Mouse (Mus musculus) ES-Bruce4 (cell line): ENCODE measurements around the gene Ppp1r27. TPM values are rescaled to one million over a fixed set of nuclear protein-coding genes. Genes with fewer than 3 reads are reported as not detected.

Source experiments
- H3K27ac ChIP-seq: 2 replicates; pipeline ENCODE4 v1.5.1; 2012; ENCODE audit warnings: low read length, inconsistent platforms; ENCODE audit not compliant: insufficient read depth
- H3K27me3 ChIP-seq: 2 replicates; pipeline ENCODE4 v1.6.1; 2012; ENCODE audit warnings: mild to moderate bottlenecking, low read length, inconsistent platforms; ENCODE audit not compliant: control insufficient read depth, poor library complexity, insufficient read depth, severe bottlenecking
- H3K36me3 ChIP-seq: 2 replicates; pipeline ENCODE4 v1.6.1; 2012; ENCODE audit warnings: inconsistent platforms, mild to moderate bottlenecking, low read length, moderate library complexity; ENCODE audit not compliant: control insufficient read depth, poor library complexity, insufficient read depth, severe bottlenecking
- H3K4me1 ChIP-seq: one replicate; pipeline ENCODE4 v1.8.1; 2011; ENCODE audit warnings: low read length; ENCODE audit not compliant: control insufficient read depth, insufficient read depth
- H3K4me3 ChIP-seq: 2 replicates; pipeline ENCODE4 v1.5.1; 2011; ENCODE audit warnings: low read depth, mild to moderate bottlenecking, low read length
- H3K9ac ChIP-seq: 2 replicates; pipeline ENCODE4 v1.6.1; 2012; ENCODE audit warnings: low read depth, mild to moderate bottlenecking, inconsistent platforms; ENCODE audit not compliant: poor library complexity, severe bottlenecking
- H3K9me3 ChIP-seq: replicated peaks from 2 replicates; pipeline ENCODE4 v1.6.1; 2012; ENCODE audit warnings: mild to moderate bottlenecking, low read length, inconsistent platforms; ENCODE audit not compliant: control insufficient read depth, poor library complexity, insufficient read depth, severe bottlenecking
- CTCF ChIP-seq: IDR thresholded peaks from one replicate; pipeline ENCODE4 v1.8.1; 2011; ENCODE audit warnings: low read depth, low read length
- EP300 ChIP-seq: IDR thresholded peaks from 2 replicates; pipeline ENCODE4 v1.6.1; 2011; ENCODE audit warnings: low read depth, low read length; ENCODE audit not compliant: insufficient read depth
- POLR2A ChIP-seq: IDR thresholded peaks from one replicate; pipeline ENCODE4 v1.8.1; 2011; ENCODE audit warnings: low read length; ENCODE audit not compliant: insufficient read depth
- polyA plus RNA-seq: library from polyadenylated mRNA; stranded (reverse); fragments of >200 nt; gene quantifications from 2 replicates; pipeline ENCODE4 v1.2.4, GENCODE M21; 2011; ENCODE audit warnings: low read depth; ENCODE audit not compliant: missing spikeins, insufficient read depth, insufficient read length

Gene Ppp1r27
- polyA plus RNA-seq, 1 experiment = not detected

- TF ChIP-seq POLR2A = no peak
- no peak for TF ChIP-seq CTCF
- no peak for TF ChIP-seq EP300
Observed at GRCm38 (mm10) chr11:120510375-120511030, 40.4 kb downstream of the Ppp1r27 start.

DNA sequence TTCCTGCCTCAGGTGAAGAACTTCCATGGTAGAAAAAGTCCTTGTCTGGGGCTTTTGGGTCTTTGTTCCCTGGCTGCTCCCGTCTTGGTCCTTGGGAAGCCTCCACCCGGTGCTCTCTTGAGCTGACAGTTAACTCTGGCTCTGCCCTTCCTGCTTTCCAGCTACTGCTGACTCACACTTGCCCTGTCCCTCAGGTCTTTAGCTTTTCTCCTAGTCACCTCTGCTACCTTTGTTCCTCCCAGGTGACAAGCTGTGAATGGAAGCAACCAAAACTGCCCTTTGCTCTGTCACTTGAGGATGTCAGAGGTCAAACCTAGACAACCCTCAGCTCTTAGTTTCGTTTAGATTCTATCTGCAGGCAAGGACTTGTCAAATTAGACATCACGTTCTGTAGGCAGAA lies 41.0 kb downstream of the Ppp1r27 start:
- Histone ChIP-seq H3K4me1 (no peaks in the 10 kb centered on the region), H3K27ac (no peak overlapping the region), H3K27me3 (no peaks in the 10 kb centered on the region), H3K36me3 (no peaks in the 10 kb centered on the region), H3K9me3 (no peaks in the 10 kb centered on the region), H3K9ac (no peak overlapping the region), H3K4me3 (no peak overlapping the region)
- TF ChIP-seq POLR2A (no peak), CTCF (no peak), EP300 (no peak)

More at GRCm38 (mm10) chr11:120510375-120511030, 40.4 kb downstream of the Ppp1r27 start:
- Histone ChIP-seq H3K4me1 (no peaks in the 10 kb centered on the region), H3K27ac (no peak overlapping the region), H3K9ac (peak overlapping the region; percentile 24; the same call in 1 of the 2 replicates), H3K4me3 (no peak overlapping the region), H3K27me3 (no peaks in the 10 kb centered on the region), H3K36me3 (no peaks in the 10 kb centered on the region), H3K9me3 (no peaks in the 10 kb centered on the region)

GRCm38 (mm10) chr11:120508290-120508870 lies 42.6 kb downstream of the Ppp1r27 start:
- Histone ChIP-seq H3K9ac (no peak overlapping the region), H3K36me3 (no peaks in the 10 kb centered on the region), H3K4me1 (no peaks in the 10 kb centered on the region), H3K27ac (no peak overlapping the region), H3K9me3 (no peaks in the 10 kb centered on the region), H3K4me3 (no peak overlapping the region), H3K27me3 (no peaks in the 10 kb centered on the region)
- TF ChIP-seq CTCF = no peak
- no peak for TF ChIP-seq POLR2A
- TF ChIP-seq EP300 = no peak

DNA sequence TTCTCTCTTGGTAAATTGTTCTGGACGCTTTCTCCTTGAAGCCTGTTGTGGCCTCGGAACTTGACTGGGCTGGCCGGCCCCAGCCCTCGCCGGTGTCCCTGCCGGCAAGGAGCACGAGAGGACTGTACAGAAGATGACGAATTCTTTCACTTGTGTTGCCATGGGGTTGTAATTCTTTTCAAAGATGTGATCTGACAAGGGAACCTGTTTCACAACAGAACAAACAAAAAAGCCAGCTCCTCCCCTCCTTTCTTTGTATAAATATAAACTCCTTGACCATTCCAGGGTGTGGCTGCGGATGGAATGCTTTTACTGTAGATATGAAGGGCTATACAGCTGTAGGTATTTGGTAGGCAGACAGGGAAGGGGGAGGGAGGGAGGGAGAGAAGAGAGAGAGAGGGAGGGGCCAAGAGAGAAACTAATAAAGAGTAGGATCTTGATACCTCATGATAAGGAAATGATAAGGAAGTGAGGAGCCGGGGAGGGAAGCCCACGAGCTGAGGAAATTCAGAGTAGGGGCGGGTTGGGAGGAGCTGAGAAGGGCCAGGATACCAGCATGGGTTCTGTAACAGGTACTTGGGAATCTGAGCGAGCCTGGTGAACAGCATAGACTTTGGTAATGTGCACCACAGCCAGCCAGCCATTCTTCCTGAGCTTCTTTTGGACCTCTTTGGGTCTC lies 43.2 kb downstream of the Ppp1r27 start:
- no peaks in the 10 kb centered on the region for H3K9me3 ChIP-seq
- H3K36me3 ChIP-seq = no peaks in the 10 kb centered on the region
- no peak overlapping the region for H3K4me3 ChIP-seq
- no peaks in the 10 kb centered on the region for H3K27me3 ChIP-seq
- H3K27ac ChIP-seq = no peak overlapping the region
- H3K9ac ChIP-seq = no peak overlapping the region
- TF ChIP-seq POLR2A (no peak), EP300 (no peak), CTCF (no peak)
- H3K4me1 ChIP-seq = no peaks in the 10 kb centered on the region

DNA sequence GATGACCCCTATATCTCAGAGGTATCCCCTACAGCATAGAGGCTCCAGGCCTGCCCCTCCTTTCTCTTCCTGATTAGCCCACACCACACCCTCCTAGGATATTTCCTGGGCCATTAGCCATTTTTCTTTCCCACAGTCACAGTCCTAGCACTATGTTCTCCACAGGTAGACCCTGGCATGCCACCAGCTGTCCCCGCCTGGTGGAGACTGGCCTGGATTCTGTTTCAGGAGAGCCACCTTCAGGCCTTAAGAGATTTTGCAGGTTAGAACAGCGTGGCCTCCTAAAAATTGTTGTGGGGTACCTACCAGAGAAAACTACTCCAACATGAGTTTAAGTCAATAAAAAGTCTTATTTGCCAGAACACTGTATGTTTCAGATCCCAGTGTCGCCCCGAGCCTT lies 44.0 kb downstream of the Ppp1r27 start:
- peak; percentile 34 for TF ChIP-seq CTCF
- no peak for TF ChIP-seq EP300
- no peak overlapping the region for H3K9ac ChIP-seq
- no peak overlapping the region for H3K27ac ChIP-seq
- no peaks in the 10 kb centered on the region for H3K4me1 ChIP-seq
- H3K36me3 ChIP-seq = no peaks in the 10 kb centered on the region
- no peaks in the 10 kb centered on the region for H3K27me3 ChIP-seq
- H3K9me3 ChIP-seq = no peaks in the 10 kb centered on the region
- H3K4me3 ChIP-seq = no peak overlapping the region

DNA sequence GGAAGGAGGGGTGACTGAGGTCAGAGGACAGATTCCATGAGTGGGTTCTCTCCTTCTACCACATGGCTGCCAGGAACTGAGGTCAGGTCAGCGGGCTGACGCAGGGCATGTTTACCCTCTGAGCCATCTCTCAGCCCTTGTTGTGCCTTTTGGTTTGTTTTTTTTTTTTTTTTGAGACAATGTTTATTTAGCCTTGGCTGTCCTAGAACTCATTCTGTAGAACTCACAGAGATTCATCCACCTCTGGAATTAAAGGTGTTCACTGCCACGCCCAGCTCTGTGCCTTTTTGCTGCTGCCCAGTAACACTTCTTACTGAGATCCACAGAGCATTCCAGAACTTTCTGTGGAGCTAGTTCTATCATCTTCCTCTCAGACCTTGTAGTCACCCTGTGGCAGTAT lies 45.3 kb downstream of the Ppp1r27 start:
- Histone ChIP-seq H3K9me3 (no peaks in the 10 kb centered on the region), H3K4me3 (no peak overlapping the region), H3K27ac (no peak overlapping the region), H3K36me3 (no peaks in the 10 kb centered on the region), H3K4me1 (no peaks in the 10 kb centered on the region), H3K27me3 (no peaks in the 10 kb centered on the region), H3K9ac (no peak overlapping the region)
- TF ChIP-seq POLR2A (no peak), EP300 (no peak), CTCF (no peak)
